Mouse (Mus musculus): ENCODE results near the gene Cdk2.

- TF ChIP-seq POLR2A (IDR thresholded peaks at IDR 0.05; ENCODE audit: insufficient read length, low read depth) (no peak), TCF12 (IDR thresholded peaks at IDR 0.05; ENCODE audit: insufficient read depth, poor library complexity, severe bottlenecking) (no peak), USF1 (IDR thresholded peaks at IDR 0.05; ENCODE audit: low read depth) (no peak), E2F4 (IDR thresholded peaks at IDR 0.05; ENCODE audit: insufficient read depth) (no peak), MYOG (IDR thresholded peaks at IDR 0.05; ENCODE audit: control insufficient read depth in 1 of 3, insufficient read depth in 1 of 3, insufficient read length in 2 of 3, low read depth in 2 of 3) (no peak), MYOD1 (IDR thresholded peaks at IDR 0.05; ENCODE audit: control insufficient read depth in 1 of 3, insufficient read length in 2 of 3, low read depth in 2 of 3) (no peak), CEBPB (IDR thresholded peaks at IDR 0.05; ENCODE audit: insufficient read depth, poor library complexity, severe bottlenecking) (no peak), MAX (IDR thresholded peaks at IDR 0.05; ENCODE audit: low read depth) (no peak), TCF3 (IDR thresholded peaks at IDR 0.05; ENCODE audit: insufficient read length, low read depth) (no peak)
Measured at GRCm38 (mm10) chr10:128705317-128705693, 474 bp upstream of the Cdk2 start.

Data from myocyte (in vitro differentiated cells).